17 mouse cellular contexts compared by ENCODE assay signal in genomic region chrX:17017823-17018222, GRCm38 (mm10).
DNase-seq lines count a peak whose midpoint lies in the region; ATAC-seq lines count a peak whose summit lies in the region.
"Had no signal": no experiment of that assay in that cellular context is flagged by ENCODE, and none has a peak within 500 bp of the region (broad histone marks: within the 10 kb centered on the region; RNA-seq: fewer than 3 reads in every experiment).

No protein-coding gene starts in this region.

- peak; percentile 80 for DNase-seq in 3T3-L1 (ENCODE audit: low read depth, low spot score)
- DNase-seq in adrenal gland, adult (ENCODE audit: inconsistent age in 2 of 2, low spot score in 1 of 2): peak; percentile 71 to 89
- peak; percentile 72 to 75 for DNase-seq in adrenal gland, postnatal 36 days
- no peak for DNase-seq in left cerebral cortex, adult 9 months (ENCODE audit: low spot score in 2 of 2)
- DNase-seq in thymus, postnatal 0 days (ENCODE audit: low spot score): no peak
- DNase-seq: cerebellum, adult 11 months; cerebellum, postnatal 14 days; gastrocnemius, postnatal 10 days; kidney, adult 18-20 months; kidney, postnatal 10 days; lung, adult 2 months; lung, postnatal 4 days; midbrain, embryonic 14.5 days; spleen, adult 18-20 months had no signal

- ATAC-seq in megakaryocyte, adult 5-6 weeks (ENCODE audit: poor library complexity, severe bottlenecking): 0 out of 2 replicates have a peak, but pooled peaks have one; percentile 33
- ATAC-seq in megakaryocyte-erythroid progenitor cell, adult 5-6 weeks (replicated peaks; ENCODE audit: low FRiP score, low TSS enrichment, poor library complexity, severe bottlenecking): no peak
- ATAC-seq: activated CD4-positive, CD25-positive, alpha-beta regulatory T cell, adult 4 months had no signal

Comparison
In these comparisons a context has a peak if more than half of its experiments do, and no peak if none do; other contexts are left out.
1. DNase-seq: peak in 3T3-L1 (single experiment), adrenal gland, adult (2 of 2) and adrenal gland, postnatal 36 days (2 of 2); none in left cerebral cortex, adult 9 months (0 of 2) and thymus, postnatal 0 days (single experiment).